Mouse (Mus musculus): ENCODE measurements around the gene Dop1b. TPM values are rescaled to one million over a fixed set of nuclear protein-coding genes. Genes with fewer than 3 reads are reported as not detected.

The Dop1b gene
- polyA plus RNA-seq, 1 experiment from 2014 or later: 11.7 TPM

GRCm38 (mm10) chr16:93779554-93779953, 67.8 kb downstream of the Dop1b start:
- 86% methylated on average over 4 of the region's 4 CpGs for WGBS
- ATAC-seq (ENCODE audit: low FRiP score): no peak

GRCm38 (mm10) chr16:93780660-93781479, 69.2 kb downstream of the Dop1b start:
- no peaks in the 10 kb centered on the region for H3K36me3 ChIP-seq (ENCODE audit: control insufficient read depth, insufficient read depth, low read length)
- peaks cover 3% of the 10 kb centered on the region; the same call in 1 of the 2 replicates for H3K9me3 ChIP-seq (ENCODE audit: control insufficient read depth, low read length)
- ATAC-seq (ENCODE audit: low FRiP score): no peak
- no peak overlapping the region for H3K4me3 ChIP-seq (ENCODE audit: low read depth, low read length)
- no peaks in the 10 kb centered on the region for H3K27me3 ChIP-seq (ENCODE audit: control insufficient read depth, insufficient read depth, low read length)
- H3K9ac ChIP-seq (ENCODE audit: low read length): no peak overlapping the region
- no peak overlapping the region for H3K27ac ChIP-seq (ENCODE audit: low read depth, low read length)
- 66% methylated on average over 14 of the region's 14 CpGs for WGBS
- no peak overlapping the region for H3K4me2 ChIP-seq
- no peaks in the 10 kb centered on the region for H3K4me1 ChIP-seq (ENCODE audit: control insufficient read depth, insufficient read depth, low read length)
- DNase-seq (ENCODE audit: low spot score, missing footprints): peak; percentile 19

More at GRCm38 (mm10) chr16:93779554-93779953, 67.8 kb downstream of the Dop1b start:
- no peak for DNase-seq (ENCODE audit: low spot score, missing footprints)
- Histone ChIP-seq H3K9ac (ENCODE audit: low read length) (no peak overlapping the region), H3K27ac (ENCODE audit: low read depth, low read length) (no peak overlapping the region), H3K27me3 (ENCODE audit: control insufficient read depth, insufficient read depth, low read length) (no peaks in the 10 kb centered on the region), H3K36me3 (ENCODE audit: control insufficient read depth, insufficient read depth, low read length) (no peaks in the 10 kb centered on the region), H3K9me3 (ENCODE audit: control insufficient read depth, low read length) (peaks cover 3% of the 10 kb centered on the region; the same call in 1 of the 2 replicates), H3K4me2 (no peak overlapping the region), H3K4me1 (ENCODE audit: control insufficient read depth, insufficient read depth, low read length) (no peaks in the 10 kb centered on the region), H3K4me3 (ENCODE audit: low read depth, low read length) (no peak overlapping the region)

- no peak for DNase-seq (ENCODE audit: low spot score, missing footprints)
- H3K4me2 ChIP-seq: no peak overlapping the region
- H3K4me1 ChIP-seq (ENCODE audit: control insufficient read depth, insufficient read depth, low read length): no peaks in the 10 kb centered on the region
- no peaks in the 10 kb centered on the region for H3K36me3 ChIP-seq (ENCODE audit: control insufficient read depth, insufficient read depth, low read length)
- 92% methylated on average over 7 of the region's 7 CpGs for WGBS
- no peak overlapping the region for H3K4me3 ChIP-seq (ENCODE audit: low read depth, low read length)
- no peak overlapping the region for H3K9ac ChIP-seq (ENCODE audit: low read length)
- ATAC-seq (ENCODE audit: low FRiP score): no peak
- peaks cover 3% of the 10 kb centered on the region; the same call in 1 of the 2 replicates for H3K9me3 ChIP-seq (ENCODE audit: control insufficient read depth, low read length)
- no peaks in the 10 kb centered on the region for H3K27me3 ChIP-seq (ENCODE audit: control insufficient read depth, insufficient read depth, low read length)
- H3K27ac ChIP-seq (ENCODE audit: low read depth, low read length): no peak overlapping the region
Measured at GRCm38 (mm10) chr16:93784175-93784574, 72.5 kb downstream of the Dop1b start.

GRCm38 (mm10) chr16:93785805-93786204, 74.1 kb downstream of the Dop1b start:
- ATAC-seq (ENCODE audit: low FRiP score) (peak; percentile 91), DNase-seq (ENCODE audit: low spot score, missing footprints) (peak; percentile 98)
- Histone ChIP-seq H3K9ac (ENCODE audit: low read length) (no peak overlapping the region), H3K4me1 (ENCODE audit: control insufficient read depth, insufficient read depth, low read length) (no peaks in the 10 kb centered on the region; the same call in 1 of the 2 replicates), H3K4me3 (ENCODE audit: low read depth, low read length) (no peak overlapping the region), H3K27me3 (ENCODE audit: control insufficient read depth, insufficient read depth, low read length) (no peaks in the 10 kb centered on the region), H3K9me3 (ENCODE audit: control insufficient read depth, low read length) (peaks cover 3% of the 10 kb centered on the region; the same call in 1 of the 2 replicates), H3K27ac (ENCODE audit: low read depth, low read length) (no peak overlapping the region), H3K36me3 (ENCODE audit: control insufficient read depth, insufficient read depth, low read length) (no peaks in the 10 kb centered on the region), H3K4me2 (no peak overlapping the region)
- WGBS: 4% methylated on average over 9 of the region's 9 CpGs

- DNase-seq (ENCODE audit: low spot score, missing footprints) (peak; percentile 31), ATAC-seq (ENCODE audit: low FRiP score) (no peak)
- H3K4me2 ChIP-seq: no peak overlapping the region
- H3K4me1 ChIP-seq (ENCODE audit: control insufficient read depth, insufficient read depth, low read length): no peaks in the 10 kb centered on the region; the same call in 1 of the 2 replicates
- H3K27me3 ChIP-seq (ENCODE audit: control insufficient read depth, insufficient read depth, low read length): no peaks in the 10 kb centered on the region
- peaks cover 3% of the 10 kb centered on the region; the same call in 1 of the 2 replicates for H3K9me3 ChIP-seq (ENCODE audit: control insufficient read depth, low read length)
- 87% methylated on average over 4 of the region's 4 CpGs for WGBS
- no peak overlapping the region for H3K9ac ChIP-seq (ENCODE audit: low read length)
- H3K4me3 ChIP-seq (ENCODE audit: low read depth, low read length): no peak overlapping the region
- H3K36me3 ChIP-seq (ENCODE audit: control insufficient read depth, insufficient read depth, low read length): no peaks in the 10 kb centered on the region
- no peak overlapping the region for H3K27ac ChIP-seq (ENCODE audit: low read depth, low read length)
Measured at GRCm38 (mm10) chr16:93788388-93788787, 76.7 kb downstream of the Dop1b start.

- ATAC-seq (ENCODE audit: low FRiP score) (no peak), DNase-seq (ENCODE audit: low spot score, missing footprints) (peak; percentile 65)
- Histone ChIP-seq H3K4me2 (no peak overlapping the region), H3K9ac (ENCODE audit: low read length) (no peak overlapping the region), H3K4me1 (ENCODE audit: control insufficient read depth, insufficient read depth, low read length) (no peaks in the 10 kb centered on the region; the same call in 1 of the 2 replicates), H3K36me3 (ENCODE audit: control insufficient read depth, insufficient read depth, low read length) (no peaks in the 10 kb centered on the region), H3K27me3 (ENCODE audit: control insufficient read depth, insufficient read depth, low read length) (no peaks in the 10 kb centered on the region), H3K4me3 (ENCODE audit: low read depth, low read length) (no peak overlapping the region), H3K9me3 (ENCODE audit: control insufficient read depth, low read length) (peaks cover 3% of the 10 kb centered on the region; the same call in 1 of the 2 replicates), H3K27ac (ENCODE audit: low read depth, low read length) (no peak overlapping the region)
- WGBS: 94% methylated on average over 8 of the region's 8 CpGs
Measured at GRCm38 (mm10) chr16:93788881-93789280, 77.2 kb downstream of the Dop1b start.

GRCm38 (mm10) chr16:93789971-93790755, 78.5 kb downstream of the Dop1b start:
- Histone ChIP-seq H3K4me3 (ENCODE audit: low read depth, low read length) (no peak overlapping the region), H3K27me3 (ENCODE audit: control insufficient read depth, insufficient read depth, low read length) (no peaks in the 10 kb centered on the region), H3K4me2 (no peak overlapping the region), H3K36me3 (ENCODE audit: control insufficient read depth, insufficient read depth, low read length) (no peaks in the 10 kb centered on the region), H3K9ac (ENCODE audit: low read length) (no peak overlapping the region), H3K9me3 (ENCODE audit: control insufficient read depth, low read length) (no peaks in the 10 kb centered on the region), H3K27ac (ENCODE audit: low read depth, low read length) (no peak overlapping the region), H3K4me1 (ENCODE audit: control insufficient read depth, insufficient read depth, low read length) (no peaks in the 10 kb centered on the region; the same call in 1 of the 2 replicates)
- 26% methylated on average over 5 of the region's 5 CpGs for WGBS
- ATAC-seq (ENCODE audit: low FRiP score): no peak
- peak; percentile 79 for DNase-seq (ENCODE audit: low spot score, missing footprints)

- Histone ChIP-seq H3K9me3 (ENCODE audit: control insufficient read depth, low read length) (no peaks in the 10 kb centered on the region), H3K27ac (ENCODE audit: low read depth, low read length) (no peak overlapping the region), H3K27me3 (ENCODE audit: control insufficient read depth, insufficient read depth, low read length) (no peaks in the 10 kb centered on the region), H3K4me3 (ENCODE audit: low read depth, low read length) (no peak overlapping the region), H3K4me2 (no peak overlapping the region), H3K4me1 (ENCODE audit: control insufficient read depth, insufficient read depth, low read length) (no peaks in the 10 kb centered on the region; the same call in 1 of the 2 replicates), H3K36me3 (ENCODE audit: control insufficient read depth, insufficient read depth, low read length) (no peaks in the 10 kb centered on the region), H3K9ac (ENCODE audit: low read length) (no peak overlapping the region)
- WGBS: 79% methylated on average over 15 of the region's 15 CpGs
- ATAC-seq (ENCODE audit: low FRiP score) (no peak), DNase-seq (ENCODE audit: low spot score, missing footprints) (peak; percentile 39)
Measured at GRCm38 (mm10) chr16:93792981-93793630, 81.4 kb downstream of the Dop1b start.
